Mouse (Mus musculus) midbrain, embryonic 11.5 days (tissue): ENCODE data around the gene Acer1. TPM values are rescaled to one million over a fixed set of nuclear protein-coding genes. Genes with fewer than 3 reads are reported as not detected.

Experiments used
- ATAC-seq: fragments of 200-750 bp; cut with Nextera tagmentation; 2 replicates; pipeline ENCODE4 v1.8.0; 2017; ENCODE audit warnings: moderate TSS enrichment, moderate library complexity; ENCODE audit not compliant: low FRiP score
- DNase-seq: peaks from one replicate; pipeline ENCODE4 v3.0.0; 2015; ENCODE audit warnings: low spot score; ENCODE audit errors: missing footprints
- H3K27ac ChIP-seq: fragments of 300-500 bp; sonication (generic); 2 replicates; pipeline ENCODE4 v1.5.1; 2014; ENCODE audit warnings: low read depth, low read length
- H3K27me3 ChIP-seq: fragments of 300-500 bp; sonication (generic); 2 replicates; pipeline ENCODE4 v1.6.1; 2014; ENCODE audit warnings: mild to moderate bottlenecking, low read length, moderate library complexity, mixed read lengths; ENCODE audit not compliant: control insufficient read depth, insufficient read depth
- H3K36me3 ChIP-seq: fragments of 300-500 bp; sonication (generic); 2 replicates; pipeline ENCODE4 v1.6.1; 2014; ENCODE audit warnings: mild to moderate bottlenecking, low read length, moderate library complexity, mixed read lengths; ENCODE audit not compliant: control insufficient read depth, insufficient read depth
- H3K4me1 ChIP-seq: fragments of 300-500 bp; sonication (generic); 2 replicates; pipeline ENCODE4 v1.6.1; 2014; ENCODE audit warnings: low read length; ENCODE audit not compliant: control insufficient read depth, insufficient read depth
- H3K4me2 ChIP-seq: fragments of 300-500 bp; sonication (generic); 2 replicates; pipeline ENCODE4 v1.6.1; 2014; ENCODE audit warnings: mild to moderate bottlenecking, moderate library complexity
- H3K4me3 ChIP-seq: fragments of 300-500 bp; sonication (generic); 2 replicates; pipeline ENCODE4 v1.5.1; 2014; ENCODE audit warnings: low read depth, low read length
- H3K9ac ChIP-seq: fragments of 300-500 bp; sonication (generic); 2 replicates; pipeline ENCODE4 v1.6.1; 2014; ENCODE audit warnings: low read length
- H3K9me3 ChIP-seq: fragments of 300-500 bp; sonication (generic); 2 replicates; pipeline ENCODE4 v1.6.1; 2016; ENCODE audit warnings: low read length; ENCODE audit not compliant: control insufficient read depth
- WGBS: fragments of 180-500 bp; shearing (Covaris S2); extraction: QIAGEN DNeasy Blood & Tissue Kit; methylation state at CpG from one replicate; pipeline ENCODE4 v1.1.7; 2014; 5-methylcytosine and 5-hydroxymethylcytosine counted together
- polyA plus RNA-seq: library from polyadenylated mRNA; unstranded; fragments of >200 nt; fragmentation: Nextera tagmentation; extraction: Ambion mirVana; gene quantifications from 2 replicates; pipeline ENCODE4 v1.2.1, GENCODE M21; 2014

The Acer1 gene
- polyA plus RNA-seq, 1 experiment from 2014 or later = not detected

- WGBS = 82% methylated on average over 5 of the region's 5 CpGs
Measured at GRCm38 (mm10) chr17:56962642-56963405, 19.1 kb downstream of the Acer1 start.

GRCm38 (mm10) chr17:56961880-56962279, 20.0 kb downstream of the Acer1 start:
- WGBS = 89% methylated on average over 4 of the region's 4 CpGs
- no peaks in the 10 kb centered on the region for H3K9me3 ChIP-seq
- H3K27me3 ChIP-seq = no peaks in the 10 kb centered on the region
- no peak for DNase-seq
- no peak overlapping the region for H3K9ac ChIP-seq
- H3K36me3 ChIP-seq = no peaks in the 10 kb centered on the region
- H3K27ac ChIP-seq = no peak overlapping the region
- no peak overlapping the region for H3K4me2 ChIP-seq
- no peak overlapping the region for H3K4me3 ChIP-seq
- H3K4me1 ChIP-seq = no peaks in the 10 kb centered on the region
- no peak for ATAC-seq

More at GRCm38 (mm10) chr17:56962642-56963405, 19.1 kb downstream of the Acer1 start:
- Histone ChIP-seq H3K9me3 (no peaks in the 10 kb centered on the region), H3K27me3 (no peaks in the 10 kb centered on the region), H3K9ac (no peak overlapping the region), H3K27ac (no peak overlapping the region), H3K36me3 (no peaks in the 10 kb centered on the region), H3K4me2 (no peak overlapping the region), H3K4me1 (no peaks in the 10 kb centered on the region), H3K4me3 (no peak overlapping the region)
- DNase-seq (no peak), ATAC-seq (no peak)

- WGBS = 83% methylated on average over 4 of the region's 4 CpGs
- H3K4me3 ChIP-seq = no peak overlapping the region
Measured at GRCm38 (mm10) chr17:56958667-56959066, 23.3 kb downstream of the Acer1 start.

GRCm38 (mm10) chr17:56957763-56958429, 24.0 kb downstream of the Acer1 start:
- H3K4me1 ChIP-seq = no peaks in the 10 kb centered on the region
- H3K9me3 ChIP-seq = no peaks in the 10 kb centered on the region
- no peak overlapping the region for H3K27ac ChIP-seq
- no peaks in the 10 kb centered on the region for H3K36me3 ChIP-seq
- DNase-seq (no peak), ATAC-seq (no peak)
- WGBS = 37% methylated on average over 11 of the region's 11 CpGs
- H3K4me3 ChIP-seq = no peak overlapping the region
- H3K9ac ChIP-seq = no peak overlapping the region
- H3K4me2 ChIP-seq = no peak overlapping the region
- no peaks in the 10 kb centered on the region for H3K27me3 ChIP-seq

More at GRCm38 (mm10) chr17:56958667-56959066, 23.3 kb downstream of the Acer1 start:
- H3K9ac ChIP-seq = no peak overlapping the region
- H3K4me1 ChIP-seq = no peaks in the 10 kb centered on the region
- no peaks in the 10 kb centered on the region for H3K27me3 ChIP-seq
- no peak for DNase-seq
- no peak for ATAC-seq
- no peaks in the 10 kb centered on the region for H3K36me3 ChIP-seq
- no peak overlapping the region for H3K4me2 ChIP-seq
- H3K27ac ChIP-seq = no peak overlapping the region
- H3K9me3 ChIP-seq = no peaks in the 10 kb centered on the region

- no peak for ATAC-seq
- Histone ChIP-seq H3K27ac (no peak overlapping the region), H3K4me2 (no peak overlapping the region), H3K36me3 (no peaks in the 10 kb centered on the region), H3K27me3 (no peaks in the 10 kb centered on the region), H3K4me3 (no peak overlapping the region), H3K9me3 (no peaks in the 10 kb centered on the region), H3K9ac (no peak overlapping the region), H3K4me1 (no peaks in the 10 kb centered on the region)
- 90% methylated on average over 7 of the region's 7 CpGs for WGBS
- DNase-seq = no peak
Measured at GRCm38 (mm10) chr17:56954871-56955270, 27.1 kb downstream of the Acer1 start.

- no peaks in the 10 kb centered on the region for H3K4me1 ChIP-seq
- no peaks in the 10 kb centered on the region for H3K9me3 ChIP-seq
- ATAC-seq (no peak), DNase-seq (no peak)
- H3K9ac ChIP-seq = no peak overlapping the region
- H3K27ac ChIP-seq = no peak overlapping the region
- H3K27me3 ChIP-seq = no peaks in the 10 kb centered on the region
- H3K4me2 ChIP-seq = no peak overlapping the region
- H3K4me3 ChIP-seq = no peak overlapping the region
- no peaks in the 10 kb centered on the region for H3K36me3 ChIP-seq
- 92% methylated on average over 1 of the region's 1 CpGs for WGBS
Measured at GRCm38 (mm10) chr17:56952639-56953038, 29.3 kb downstream of the Acer1 start.

- WGBS = 20% methylated on average over 3 of the region's 3 CpGs
- ATAC-seq (no peak), DNase-seq (peak; percentile 88)
- H3K4me3 ChIP-seq = no peak overlapping the region
- no peaks in the 10 kb centered on the region for H3K9me3 ChIP-seq
- H3K4me2 ChIP-seq = no peak overlapping the region
- H3K27ac ChIP-seq = no peak overlapping the region
- H3K27me3 ChIP-seq = no peaks in the 10 kb centered on the region
- no peak overlapping the region for H3K9ac ChIP-seq
- H3K4me1 ChIP-seq = no peaks in the 10 kb centered on the region
- no peaks in the 10 kb centered on the region for H3K36me3 ChIP-seq
Measured at GRCm38 (mm10) chr17:56950915-56951314, 31.0 kb downstream of the Acer1 start.

GRCm38 (mm10) chr17:56938751-56939150, 43.2 kb downstream of the Acer1 start:
- DNase-seq (no peak), ATAC-seq (no peak)
- no peaks in the 10 kb centered on the region for H3K36me3 ChIP-seq
- H3K9me3 ChIP-seq = no peaks in the 10 kb centered on the region
- H3K4me2 ChIP-seq = no peak overlapping the region
- H3K4me1 ChIP-seq = peaks cover 9% of the 10 kb centered on the region
- H3K4me3 ChIP-seq = no peak overlapping the region
- H3K9ac ChIP-seq = no peak overlapping the region
- 92% methylated on average over 4 of the region's 4 CpGs for WGBS
- H3K27ac ChIP-seq = no peak overlapping the region
- no peaks in the 10 kb centered on the region for H3K27me3 ChIP-seq

GRCm38 (mm10) chr17:56936731-56937130, 45.2 kb downstream of the Acer1 start:
- no peak for ATAC-seq
- no peak overlapping the region for H3K4me3 ChIP-seq
- no peak for DNase-seq
- no peaks in the 10 kb centered on the region for H3K36me3 ChIP-seq
- no peak overlapping the region for H3K27ac ChIP-seq
- peaks cover 19% of the 10 kb centered on the region for H3K4me1 ChIP-seq
- WGBS = 94% methylated on average over 7 of the region's 7 CpGs
- no peaks in the 10 kb centered on the region for H3K27me3 ChIP-seq
- no peak overlapping the region for H3K9ac ChIP-seq
- H3K9me3 ChIP-seq = no peaks in the 10 kb centered on the region
- no peak overlapping the region for H3K4me2 ChIP-seq
